Mouse (Mus musculus): ENCODE measurements around the gene Cd86.
A peak's percentile ranks its signal among the peaks of the same experiment; 100 is the strongest.

Gene Cd86

DNA sequence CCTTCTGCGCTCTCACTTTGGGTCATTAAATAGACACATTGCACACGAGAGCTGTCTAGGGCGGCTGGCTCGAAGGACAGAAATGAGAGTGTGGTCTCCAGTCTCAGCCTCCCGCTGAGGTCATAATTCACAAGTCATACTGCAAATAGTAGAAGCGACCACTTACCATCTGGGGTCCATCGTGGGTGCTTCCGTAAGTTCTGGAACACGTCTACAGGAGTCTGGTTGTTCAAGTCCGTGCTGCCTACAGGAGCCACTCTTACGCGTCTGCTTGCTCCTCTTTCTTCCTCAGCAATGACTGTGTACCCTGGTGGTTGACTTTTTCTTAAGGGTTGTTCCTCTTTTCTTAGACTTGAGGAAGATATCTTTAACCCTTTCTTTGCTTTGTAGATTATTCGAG is at the start of gene Cd86:
Gene Cd86, minus strand, starts transcription at position 300 of the 400 bp plus-strand sequence.
- peak; percentile 92 for DNase-seq

DNA sequence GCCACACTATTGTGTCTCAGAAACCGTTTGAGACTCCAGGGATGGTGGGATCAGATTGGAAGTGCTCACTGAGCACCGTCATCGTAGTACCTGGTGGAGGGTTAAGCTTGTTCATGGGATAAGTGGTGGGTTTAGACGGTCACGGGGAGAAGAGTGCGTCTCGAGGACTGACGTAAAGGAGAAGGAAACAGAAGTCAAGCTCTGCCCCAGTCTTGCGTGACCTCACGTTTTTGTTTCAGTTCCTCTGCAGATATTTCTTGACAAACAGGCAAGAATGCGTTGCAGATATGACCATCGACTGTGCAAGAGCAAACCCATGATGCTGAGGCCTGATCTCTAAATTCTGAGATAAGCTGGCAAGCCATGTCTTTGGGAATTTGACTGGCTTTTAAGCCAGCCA is 45.9 kb upstream of the Cd86 start:
- DNase-seq: peak; percentile 96

GRCm38 (mm10) chr16:36710794-36711193 is 44.9 kb upstream of the Cd86 start:
- no peak for DNase-seq

DNA sequence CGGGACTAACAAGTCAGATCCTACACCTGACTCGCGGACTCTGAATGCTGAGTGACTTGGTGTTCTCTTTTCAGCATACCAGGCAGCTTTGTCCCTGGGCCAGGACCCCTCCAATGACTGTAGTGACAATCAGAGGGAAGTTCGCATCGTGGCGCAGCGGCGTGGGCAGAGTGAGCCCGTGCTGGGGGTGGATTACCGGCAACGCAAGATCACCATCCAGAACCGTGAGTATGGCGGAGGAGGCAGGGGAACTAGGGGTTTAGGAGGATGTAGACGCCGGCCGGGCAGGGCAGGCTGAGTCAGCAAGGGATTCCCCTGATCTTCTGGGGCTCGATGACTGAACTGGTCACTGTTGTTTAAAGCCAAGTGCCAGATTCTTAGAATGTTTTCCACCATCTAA is 43.5 kb upstream of the Cd86 start:
- peak; percentile 94 for DNase-seq

GRCm38 (mm10) chr16:36708751-36709150 is 42.9 kb upstream of the Cd86 start:
- no peak for DNase-seq

GRCm38 (mm10) chr16:36707702-36708423 is 42.0 kb upstream of the Cd86 start:
- DNase-seq: no peak

- no peak for DNase-seq
Observed at GRCm38 (mm10) chr16:36700484-36700883, 34.6 kb upstream of the Cd86 start.

DNA sequence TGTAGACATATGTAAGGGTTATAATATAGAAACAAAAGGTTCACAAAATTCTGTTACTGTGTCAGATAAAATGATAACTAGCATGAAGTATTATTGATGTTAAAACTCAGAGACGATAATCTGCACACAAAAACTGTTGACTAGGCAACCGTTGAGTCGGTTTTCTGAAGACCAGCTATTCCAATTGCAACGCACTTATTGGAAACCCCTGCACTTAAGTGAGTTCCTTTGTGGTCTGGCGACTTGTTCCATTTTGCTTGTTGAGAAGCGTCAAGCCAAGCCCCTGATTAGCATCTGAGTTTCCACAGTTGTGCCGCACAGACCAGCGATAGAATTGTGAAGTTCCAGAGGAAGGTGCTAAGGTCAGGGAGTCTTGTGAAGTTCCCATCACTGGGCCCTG is 31.4 kb upstream of the Cd86 start:
- peak; percentile 69 for DNase-seq

GRCm38 (mm10) chr16:36694798-36695290 is 29.0 kb upstream of the Cd86 start:
- peak; percentile 34 for DNase-seq

DNA sequence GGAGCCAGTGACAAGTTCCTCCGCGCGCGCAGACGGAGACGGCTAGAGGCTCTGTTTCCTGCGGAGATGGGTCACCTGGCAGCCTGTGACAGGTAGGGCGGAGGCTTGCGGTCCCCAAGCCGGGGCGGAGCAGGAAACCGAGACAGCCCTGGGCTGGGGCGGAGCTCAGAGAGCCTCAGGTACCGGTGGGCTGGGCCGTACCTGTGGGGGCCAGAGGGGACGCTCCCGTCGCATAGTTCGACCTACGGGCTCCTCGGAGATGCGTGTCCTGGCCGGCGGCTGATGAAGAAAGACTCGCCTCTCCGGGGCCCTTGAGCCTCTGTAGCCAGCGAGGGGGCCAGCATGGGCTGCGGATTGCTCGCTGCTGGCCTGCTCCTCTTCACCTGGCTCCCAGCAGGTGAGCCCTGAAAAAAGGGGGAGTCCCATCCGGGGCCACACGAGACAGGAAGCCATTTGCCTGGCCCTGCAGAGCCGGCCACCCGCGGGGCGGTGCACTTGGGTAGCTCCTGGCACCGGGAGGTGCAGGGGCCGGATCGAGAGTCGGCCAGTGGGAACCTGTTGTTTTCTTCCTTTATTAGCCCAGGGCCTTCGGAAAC is 28.0 kb upstream of the Cd86 start, which contains the start of gene Ildr1:
Gene Ildr1, plus strand, starts transcription at position 161 of the 596 bp plus-strand sequence.
- DNase-seq: no peak

DNA sequence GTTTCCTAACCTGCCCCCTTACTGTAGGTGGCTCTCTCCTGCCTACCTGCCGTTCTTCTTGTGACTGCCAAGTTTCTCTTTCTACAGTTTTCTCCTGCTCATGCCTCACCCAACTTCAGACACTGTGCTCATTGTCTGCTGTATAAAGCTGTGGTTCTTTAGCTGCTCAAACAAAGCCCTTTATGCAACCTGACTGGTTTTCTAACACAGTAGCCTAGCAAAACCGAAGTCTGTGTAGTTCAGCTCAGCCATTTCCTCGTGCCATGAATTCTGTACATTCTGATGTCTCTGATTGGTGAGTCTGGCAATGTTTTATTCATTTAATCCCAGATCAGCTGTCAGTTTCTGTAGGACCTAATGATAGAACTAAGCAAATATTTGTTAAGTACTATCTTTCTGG is 25.6 kb upstream of the Cd86 start:
- DNase-seq: peak; percentile 5

GRCm38 (mm10) chr16:36688076-36688475 is 22.2 kb upstream of the Cd86 start:
- peak; percentile 76 for DNase-seq

- peak; percentile 24 for DNase-seq
Observed at GRCm38 (mm10) chr16:36684325-36684918, 18.5 kb upstream of the Cd86 start.

GRCm38 (mm10) chr16:36681829-36682228 is 15.9 kb upstream of the Cd86 start:
- DNase-seq: no peak

DNA sequence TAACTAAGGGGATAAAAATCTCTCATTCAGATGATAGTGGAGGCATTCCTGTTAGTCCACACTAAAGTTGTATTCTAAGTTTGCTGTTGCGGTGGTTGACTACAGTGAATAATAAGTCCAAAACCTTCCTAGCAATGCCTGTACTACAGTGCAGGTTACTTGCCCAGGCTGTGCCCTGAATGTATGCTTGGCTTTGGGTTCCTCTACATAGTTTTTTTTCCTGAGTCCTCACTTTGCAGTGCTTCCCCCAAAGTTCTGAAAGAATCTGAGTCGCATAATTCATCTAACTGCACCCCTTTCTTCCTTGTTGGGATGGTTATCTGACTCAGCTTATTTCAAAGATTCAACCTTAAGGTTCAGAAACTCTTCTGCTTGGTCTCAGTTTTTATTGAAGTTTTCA is 10.0 kb upstream of the Cd86 start:
- DNase-seq: peak; percentile 11

GRCm38 (mm10) chr16:36675304-36675703 is 9.4 kb upstream of the Cd86 start:
- peak; percentile 78 for DNase-seq

- DNase-seq: peak; percentile 56
Observed at GRCm38 (mm10) chr16:36674457-36675204, 8.8 kb upstream of the Cd86 start.

GRCm38 (mm10) chr16:36673196-36673595 is 7.3 kb upstream of the Cd86 start:
- peak; percentile 51 for DNase-seq

GRCm38 (mm10) chr16:36670590-36670989 is 4.7 kb upstream of the Cd86 start:
- DNase-seq: peak; percentile 55

DNA sequence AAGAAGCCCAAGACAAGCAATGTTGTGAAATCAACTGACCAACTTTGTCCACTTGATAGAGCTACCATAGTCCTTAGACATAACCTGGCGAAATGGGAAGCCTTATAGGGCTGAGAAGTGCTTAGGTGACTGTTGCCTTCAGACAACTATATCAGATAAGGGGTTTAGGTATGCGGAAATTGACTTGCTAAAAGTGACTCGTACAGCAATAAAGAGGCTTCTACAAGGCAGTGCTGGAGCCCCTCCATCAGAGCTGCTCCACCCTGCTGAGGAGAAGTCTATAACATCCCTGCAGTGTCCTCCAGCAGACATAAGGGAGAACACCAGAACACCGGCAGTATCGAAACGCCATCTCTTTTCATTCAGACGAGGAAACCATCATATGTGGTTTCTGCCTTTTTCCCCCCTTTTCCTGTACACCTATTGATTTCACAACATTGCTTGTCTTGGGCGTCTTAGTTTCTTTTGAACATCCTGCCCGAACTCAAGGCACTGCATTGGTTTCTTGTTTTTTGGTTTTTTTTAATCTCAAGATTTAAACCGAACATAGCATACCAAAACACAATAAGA is 652 bp upstream of the Cd86 start:
- DNase-seq: peak; percentile 65

GRCm38 (mm10) chr16:36663484-36663883 is 2.4 kb downstream of the Cd86 start:
- peak; percentile 68 for DNase-seq

DNA sequence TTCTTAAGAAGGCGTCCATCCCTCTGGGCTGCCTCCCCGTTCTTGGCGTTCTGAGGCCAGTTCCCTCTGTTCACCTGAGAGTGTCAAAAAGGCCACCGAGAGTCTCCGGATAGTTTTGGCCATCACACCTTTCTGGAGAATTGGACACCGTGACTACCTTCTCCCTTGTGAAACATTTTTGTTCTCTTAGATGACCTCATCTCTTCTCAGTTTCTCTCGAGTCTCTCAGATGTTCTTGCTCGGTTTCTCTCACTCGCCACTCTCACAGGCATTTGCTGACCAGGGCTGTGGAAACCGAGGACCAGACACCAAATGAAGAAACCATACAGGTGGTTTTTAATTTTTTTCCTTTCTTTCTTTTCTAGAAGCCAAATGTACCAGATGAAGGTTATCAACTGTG is 4.6 kb downstream of the Cd86 start:
- peak; percentile 74 for DNase-seq

DNA sequence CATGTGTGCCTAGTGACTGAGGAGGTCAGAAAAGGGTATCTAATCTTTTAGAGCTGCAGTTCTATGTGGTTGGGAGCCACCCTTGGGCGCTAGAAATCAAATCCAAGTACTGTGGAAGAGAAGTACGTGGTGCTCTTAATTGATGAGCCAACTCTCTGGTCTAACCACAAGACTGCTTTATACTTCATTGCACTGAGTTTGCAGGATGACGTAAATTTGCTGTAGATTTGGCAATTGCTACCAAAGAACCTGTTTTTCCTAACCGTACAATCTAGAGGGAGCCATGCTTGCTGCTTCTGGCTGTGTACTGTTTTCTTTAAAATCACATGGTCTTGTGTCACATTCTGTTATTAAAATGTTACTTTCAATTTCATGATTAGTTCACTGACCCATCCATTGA is 10.0 kb downstream of the Cd86 start:
- DNase-seq: peak; percentile 25
